Mouse (Mus musculus) testis, adult 2 months (tissue): ENCODE measurements around the gene Clec16a. TPM values are rescaled to one million over a fixed set of nuclear protein-coding genes. Genes with fewer than 3 reads are reported as not detected.

ENCODE experiments used
- H3K27ac ChIP-seq: fragments of 200-500 bp; 2 replicates; pipeline ENCODE4 v1.5.1; 2012; ENCODE audit warnings: low read depth, low read length; ENCODE audit not compliant: control insufficient read depth, insufficient read depth
- H3K27me3 ChIP-seq: fragments of 200-500 bp; 2 replicates; pipeline ENCODE4 v1.6.1; 2012; ENCODE audit warnings: mild to moderate bottlenecking, low read length, moderate library complexity; ENCODE audit not compliant: control insufficient read depth, insufficient read depth
- H3K36me3 ChIP-seq: fragments of 200-500 bp; 2 replicates; pipeline ENCODE4 v1.6.1; 2012; ENCODE audit warnings: mild to moderate bottlenecking, low read length; ENCODE audit not compliant: control insufficient read depth, insufficient read depth
- H3K4me1 ChIP-seq: fragments of 200-500 bp; 2 replicates; pipeline ENCODE4 v1.6.1; 2012; ENCODE audit warnings: low read length; ENCODE audit not compliant: control insufficient read depth, insufficient read depth
- H3K4me3 ChIP-seq: fragments of 200-500 bp; 2 replicates; pipeline ENCODE4 v1.5.1; 2012; ENCODE audit warnings: low read depth, mild to moderate bottlenecking, low read length, moderate library complexity, mixed read lengths; ENCODE audit not compliant: control insufficient read depth
- CTCF ChIP-seq: fragments of 200-500 bp; IDR thresholded peaks from 2 replicates; pipeline ENCODE4 v1.5.1; 2012; ENCODE audit warnings: low read depth, mild to moderate bottlenecking, inconsistent platforms, low read length, moderate library complexity; ENCODE audit not compliant: control insufficient read depth, insufficient read depth, insufficient replicate concordance
- POLR2A ChIP-seq: fragments of 200-500 bp; IDR thresholded peaks from 2 replicates; pipeline ENCODE4 v1.6.1; 2012; ENCODE audit warnings: low read depth, mild to moderate bottlenecking, inconsistent platforms, low read length, moderate library complexity; ENCODE audit not compliant: control insufficient read depth
- polyA plus RNA-seq: library from polyadenylated mRNA; depleted of rRNA; stranded (reverse); fragments of >200 nt; gene quantifications from 2 replicates; pipeline ENCODE4 v1.2.3, GENCODE M21; 2012; rRNA removed

The Clec16a gene
- polyA plus RNA-seq, 1 experiment: 30.8 TPM

GRCm38 (mm10) chr16:10786288-10786687 is 241.1 kb downstream of the Clec16a start:
- Histone ChIP-seq H3K4me1 (peaks cover 12% of the 10 kb centered on the region), H3K27me3 (no peaks in the 10 kb centered on the region), H3K4me3 (peak overlapping the region; percentile 97), H3K36me3 (no peaks in the 10 kb centered on the region), H3K27ac (peak overlapping the region; percentile 67)
- TF ChIP-seq POLR2A (peak; percentile 80; the same call in 1 of the 2 replicates), CTCF (peak; percentile 68; the same call in 1 of the 2 replicates)

GRCm38 (mm10) chr16:10786782-10787547 is 241.8 kb downstream of the Clec16a start:
- Histone ChIP-seq H3K4me3 (peak overlapping the region; percentile 97), H3K27ac (peak overlapping the region; percentile 67), H3K4me1 (peaks cover 12% of the 10 kb centered on the region), H3K36me3 (no peaks in the 10 kb centered on the region), H3K27me3 (no peaks in the 10 kb centered on the region)
- peak; percentile 83 for TF ChIP-seq POLR2A
- TF ChIP-seq CTCF: peak; percentile 16; the same call in 1 of the 2 replicates

DNA sequence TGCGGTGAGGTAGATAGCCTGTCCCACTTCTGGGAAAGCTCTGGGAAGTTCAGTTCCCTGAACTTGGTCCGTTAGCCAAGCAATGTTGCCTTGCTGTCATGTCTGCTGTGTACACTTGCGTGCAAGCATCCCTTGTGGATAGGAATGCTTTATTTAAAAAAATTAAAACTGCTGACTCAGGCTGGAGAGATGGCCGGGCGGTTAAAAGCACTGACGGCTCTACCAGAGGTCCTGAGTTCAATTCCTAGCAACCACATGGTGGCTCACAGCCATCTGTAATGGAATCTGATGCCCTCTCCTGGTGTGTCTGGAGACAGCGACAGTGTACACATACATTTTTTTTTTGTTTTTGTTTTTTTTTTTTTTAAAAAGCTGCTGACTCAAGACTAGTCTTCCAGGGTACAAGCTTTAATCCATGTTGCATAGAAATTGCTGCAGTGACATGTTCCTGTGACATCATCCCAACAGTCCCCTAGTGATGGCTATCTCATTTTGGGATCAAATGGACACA is 242.5 kb downstream of the Clec16a start:
- H3K27ac ChIP-seq: no peak overlapping the region
- H3K4me3 ChIP-seq: peak overlapping the region; percentile 97
- no peaks in the 10 kb centered on the region for H3K36me3 ChIP-seq
- TF ChIP-seq CTCF (no peak), POLR2A (no peak)
- H3K27me3 ChIP-seq: no peaks in the 10 kb centered on the region
- peaks cover 12% of the 10 kb centered on the region for H3K4me1 ChIP-seq

DNA sequence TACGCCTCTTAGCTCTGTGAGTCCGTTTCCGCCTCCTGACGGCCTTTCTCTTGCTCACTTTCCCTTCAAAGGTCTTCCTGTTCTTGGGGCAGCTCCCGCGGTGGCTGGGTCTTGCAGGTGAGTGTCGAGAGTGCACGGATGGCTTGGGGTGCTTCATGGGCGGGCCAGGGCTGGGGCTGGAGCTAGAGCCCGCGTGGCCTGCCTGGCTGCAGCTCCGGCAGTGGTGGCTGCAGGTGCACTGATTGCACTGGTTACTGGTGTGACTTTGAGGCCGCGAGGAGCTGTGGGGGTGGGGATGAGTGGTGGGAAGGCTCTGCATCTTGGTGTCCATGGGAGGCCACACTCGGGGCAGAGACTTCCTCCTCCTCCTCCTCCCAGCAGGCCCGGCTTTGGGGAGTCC is 243.1 kb downstream of the Clec16a start, which contains the start of gene Tnp2:
Tnp2 (minus strand) TSS at position 390 of the 400 bp plus-strand sequence.
- no peaks in the 10 kb centered on the region for H3K27me3 ChIP-seq
- peak within 1 kb of the TSS; percentile 78 for H3K27ac ChIP-seq
- peak within 1 kb of the TSS; percentile 97 for H3K4me3 ChIP-seq
- TF ChIP-seq POLR2A (peak; percentile 66; the same call in 1 of the 2 replicates), CTCF (no peak)
- no peaks in the 10 kb centered on the region for H3K36me3 ChIP-seq
- peaks cover 12% of the 10 kb centered on the region for H3K4me1 ChIP-seq

DNA sequence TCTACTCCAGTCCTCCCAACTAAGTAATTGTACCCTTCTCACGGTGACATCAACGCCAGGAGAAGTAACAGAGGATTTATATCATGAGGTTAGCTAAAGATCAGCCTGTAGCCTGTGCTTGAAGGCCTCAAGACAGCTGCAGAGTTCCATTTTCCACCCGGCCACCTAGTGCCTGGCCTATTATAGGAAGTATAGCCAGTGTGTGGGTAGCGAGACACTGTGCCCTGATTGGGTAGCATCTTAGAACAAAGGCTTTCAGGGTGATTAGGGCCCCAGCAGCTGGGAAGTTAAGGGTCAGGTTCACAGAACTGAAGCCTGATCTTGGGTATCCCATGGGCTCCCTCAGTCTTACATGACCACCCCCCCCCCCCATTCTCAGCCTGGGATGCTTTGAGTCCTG is 243.7 kb downstream of the Clec16a start:
- Histone ChIP-seq H3K4me3 (peak overlapping the region; percentile 83), H3K27me3 (no peaks in the 10 kb centered on the region), H3K36me3 (no peaks in the 10 kb centered on the region), H3K4me1 (peaks cover 10% of the 10 kb centered on the region), H3K27ac (peak overlapping the region; percentile 78)
- TF ChIP-seq CTCF (no peak), POLR2A (no peak)

DNA sequence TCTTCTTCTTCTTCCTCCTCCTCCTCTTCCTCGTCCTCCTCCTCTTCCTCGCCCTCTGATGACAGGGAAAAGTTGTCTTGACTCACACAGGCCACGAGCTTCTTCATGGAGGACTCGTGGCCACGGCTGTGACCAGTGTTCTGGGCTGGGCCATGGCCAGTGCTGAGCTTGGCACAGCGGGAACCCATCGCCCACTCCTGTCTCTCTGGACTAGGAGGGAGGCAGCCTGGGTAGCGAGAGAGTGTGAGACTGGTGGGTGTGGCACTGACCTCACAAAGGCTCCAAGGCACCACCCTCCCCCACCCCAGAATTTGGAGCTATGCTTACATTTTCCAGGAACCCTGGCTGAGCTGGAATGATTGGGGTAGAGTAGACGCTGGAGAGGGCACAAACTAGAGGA is 245.6 kb downstream of the Clec16a start, which contains the start of gene Prm3:
Prm3 (minus strand) TSS at position 213 of the 400 bp plus-strand sequence.
- H3K4me3 ChIP-seq: peak within 1 kb of the TSS; percentile 89
- H3K27me3 ChIP-seq: no peaks in the 10 kb centered on the region
- no peaks in the 10 kb centered on the region for H3K36me3 ChIP-seq
- peak within 1 kb of the TSS; percentile 88 for H3K27ac ChIP-seq
- H3K4me1 ChIP-seq: peaks cover 10% of the 10 kb centered on the region
- TF ChIP-seq POLR2A (peak; percentile 94; the same call in 1 of the 2 replicates), CTCF (no peak)

Other genes starting within 250 kb of the Clec16a start
- gene Emp2, start 231.4 kb upstream of the Clec16a start, polyA plus RNA-seq: 1.7 and 2.8 TPM in 2 replicates
- 224 and 226 TPM in 2 replicates for gene Tekt5, start 149.8 kb upstream of the Clec16a start, polyA plus RNA-seq
- gene Nubp1, start 133.4 kb upstream of the Clec16a start, polyA plus RNA-seq: 19.0 and 20.6 TPM in 2 replicates
- 0.30 and 0.37 TPM in 2 replicates for gene Tvp23a, start 98.0 kb upstream of the Clec16a start, polyA plus RNA-seq
- 0.07 and 0.22 TPM in 2 replicates for gene Ciita, start 65.3 kb upstream of the Clec16a start, polyA plus RNA-seq
- gene Dexi, start 2.3 kb upstream of the Clec16a start, polyA plus RNA-seq: 16.4 and 17.7 TPM in 2 replicates
- 4.0 and 5.2 TPM in 2 replicates for gene Socs1, start 240.2 kb downstream of the Clec16a start, polyA plus RNA-seq
- gene Tnp2, start 243.3 kb downstream of the Clec16a start, polyA plus RNA-seq: 28,810 and 28,975 TPM in 2 replicates
- 521 and 620 TPM in 2 replicates for gene Prm3, start 245.6 kb downstream of the Clec16a start, polyA plus RNA-seq